Mouse (Mus musculus): ENCODE measurements around the gene Nme7.
A peak's percentile ranks its signal among the peaks of the same experiment; 100 is the strongest.

Gene Nme7

DNA sequence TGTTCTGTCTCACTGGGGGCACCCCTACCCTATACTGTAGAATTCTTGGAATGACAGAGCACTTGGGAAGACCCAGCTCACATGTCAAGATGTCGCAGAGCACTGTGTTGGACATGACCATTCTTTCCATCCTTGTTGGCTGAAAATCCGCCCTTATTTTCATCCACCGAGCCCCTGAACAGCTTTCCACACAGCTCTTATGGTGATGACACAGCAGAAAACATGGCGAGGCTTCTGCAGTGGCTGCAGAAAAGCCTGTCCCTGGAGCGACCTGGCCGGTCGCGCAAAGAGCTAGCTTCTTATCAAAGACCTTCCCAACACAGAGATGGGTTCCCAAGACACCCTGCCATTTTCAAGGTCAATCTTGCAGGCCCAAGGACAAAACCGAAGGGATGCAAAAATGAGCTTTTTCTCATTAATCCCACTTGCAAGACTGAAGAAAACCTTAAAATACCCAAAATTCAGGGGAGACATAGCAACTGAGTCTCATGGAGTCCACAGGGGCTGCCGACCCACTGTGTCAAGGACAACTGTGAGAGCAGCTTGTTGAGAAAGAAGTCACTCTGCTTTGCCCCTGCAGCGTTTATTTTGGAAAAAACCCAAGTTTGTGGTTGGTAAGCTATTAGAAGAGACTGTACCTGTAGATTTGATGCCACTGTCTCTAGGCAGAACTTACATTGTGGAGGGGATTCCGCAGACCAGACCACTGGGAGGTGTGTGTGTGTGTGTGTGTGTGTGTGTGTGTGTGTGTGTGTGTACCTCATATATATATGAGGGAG is 155.4 kb downstream of the Nme7 start:
- no peak for DNase-seq (ENCODE audit: low read depth)

DNA sequence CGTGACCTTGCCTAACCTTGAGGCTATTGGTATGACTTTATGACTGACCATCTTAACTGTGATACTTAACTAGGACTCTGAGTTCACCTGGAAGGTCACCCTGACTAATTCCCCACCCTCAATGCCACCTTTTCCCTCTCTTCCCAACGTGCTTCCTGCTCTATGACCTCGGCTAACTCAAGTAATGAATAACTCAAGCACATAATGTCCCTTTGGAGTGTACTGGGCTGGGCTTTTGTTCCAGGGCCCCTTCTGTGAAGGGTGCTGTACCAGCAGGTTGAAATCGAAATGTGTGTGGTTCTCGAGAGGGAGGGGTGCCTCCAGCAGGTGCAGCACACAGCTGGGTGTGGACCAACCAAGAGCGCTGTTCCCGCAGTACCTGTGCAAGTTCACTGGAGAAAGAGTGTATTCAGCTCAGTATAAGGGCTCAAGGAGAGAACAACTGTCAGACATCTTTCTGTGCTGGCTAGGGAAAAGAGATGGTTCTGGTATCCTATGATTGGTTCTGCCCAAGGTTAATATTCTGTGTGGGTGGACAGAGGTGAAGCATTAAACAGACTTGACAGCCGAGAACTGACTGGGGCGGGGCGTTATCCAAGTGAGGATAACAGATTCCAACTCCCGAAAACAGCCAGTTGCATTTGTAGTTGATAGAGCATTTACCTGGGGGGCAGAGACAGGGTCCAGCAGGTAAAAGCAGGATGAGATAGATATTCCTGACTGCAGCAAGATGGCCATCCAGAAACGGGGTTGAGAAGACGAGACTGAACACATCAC is 157.2 kb downstream of the Nme7 start:
- no peak for DNase-seq (ENCODE audit: low read depth)

GRCm38 (mm10) chr1:164461726-164462125 is 157.8 kb downstream of the Nme7 start:
- no peak for DNase-seq (ENCODE audit: low read depth)

DNA sequence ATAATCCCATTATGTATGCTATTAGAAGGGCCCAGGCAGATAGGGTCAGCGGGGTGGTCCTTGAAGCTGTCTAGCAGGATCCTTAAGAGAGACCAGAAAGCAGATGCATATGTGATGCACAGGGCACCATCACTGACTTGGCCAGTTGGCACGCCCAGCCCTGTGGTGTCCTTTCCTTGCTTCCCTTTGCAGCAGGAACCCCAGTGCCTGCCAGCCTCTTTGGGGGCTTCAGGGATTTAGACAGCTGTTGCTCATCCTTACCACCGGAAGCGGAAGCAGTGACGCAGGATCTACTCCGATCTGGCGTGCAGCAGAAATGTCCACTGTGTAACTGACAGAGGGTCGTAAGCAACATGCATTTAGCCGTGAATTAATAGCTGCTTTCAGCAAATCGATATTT is 163.5 kb downstream of the Nme7 start:
- no peak for DNase-seq (ENCODE audit: low read depth)

DNA sequence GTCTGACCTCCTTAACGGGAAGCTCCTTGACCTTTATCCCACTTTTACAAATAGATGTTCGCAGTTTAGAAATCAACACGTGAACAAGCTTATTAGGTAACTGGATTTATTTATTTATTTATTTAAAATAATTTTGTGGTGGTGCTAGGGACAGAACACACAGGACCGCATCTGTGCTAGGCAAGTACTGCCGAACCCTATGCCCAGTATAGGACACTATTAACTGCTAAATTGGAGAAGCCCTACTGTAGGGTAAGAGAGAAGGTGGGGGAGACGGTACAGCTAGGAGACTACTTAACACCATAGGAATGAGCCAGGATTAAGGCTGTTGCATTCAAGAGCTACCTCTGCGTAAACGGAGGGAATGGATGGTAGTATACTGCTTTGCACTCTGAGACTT is 164.4 kb downstream of the Nme7 start:
- DNase-seq (ENCODE audit: low read depth) = no peak

DNA sequence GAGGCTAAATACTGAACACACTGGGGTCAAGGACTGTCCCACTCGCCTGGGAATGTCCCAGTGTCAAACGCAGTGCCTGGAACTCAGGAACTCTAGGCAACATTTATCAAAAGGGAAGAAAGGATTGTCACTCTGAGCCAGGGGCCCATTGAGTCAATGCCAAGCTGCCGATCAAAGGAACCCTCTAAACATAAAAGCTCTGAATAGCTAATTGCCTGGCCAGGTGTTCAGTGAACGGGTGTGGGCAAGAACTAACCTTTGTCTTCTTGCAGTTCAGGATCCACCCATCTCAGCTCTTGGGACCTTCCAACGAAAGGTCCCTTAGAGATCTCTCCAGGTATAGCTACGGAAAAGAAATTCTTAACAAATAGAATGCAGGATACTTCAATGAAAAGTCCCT is 167.1 kb downstream of the Nme7 start:
- DNase-seq (ENCODE audit: low read depth) = no peak

DNA sequence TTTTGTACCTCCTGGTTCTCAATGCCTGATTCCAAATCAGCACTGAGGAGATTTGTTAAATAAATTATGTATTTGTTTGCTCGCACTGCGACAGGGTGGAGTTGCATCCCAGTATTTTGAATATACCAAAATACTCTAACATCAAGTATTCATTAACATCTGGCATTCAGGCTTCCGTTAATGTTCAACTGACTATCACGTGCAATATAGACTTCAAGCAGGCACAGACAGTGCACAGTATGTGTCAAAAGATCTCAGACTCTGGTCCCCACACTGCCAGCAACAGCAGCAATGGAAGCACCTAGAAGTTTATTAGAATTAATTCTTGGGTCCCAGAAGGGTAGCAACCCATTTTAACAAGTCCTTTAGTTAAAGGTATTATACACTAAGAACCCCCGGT is 167.7 kb downstream of the Nme7 start:
- no peak for DNase-seq (ENCODE audit: low read depth)

DNA sequence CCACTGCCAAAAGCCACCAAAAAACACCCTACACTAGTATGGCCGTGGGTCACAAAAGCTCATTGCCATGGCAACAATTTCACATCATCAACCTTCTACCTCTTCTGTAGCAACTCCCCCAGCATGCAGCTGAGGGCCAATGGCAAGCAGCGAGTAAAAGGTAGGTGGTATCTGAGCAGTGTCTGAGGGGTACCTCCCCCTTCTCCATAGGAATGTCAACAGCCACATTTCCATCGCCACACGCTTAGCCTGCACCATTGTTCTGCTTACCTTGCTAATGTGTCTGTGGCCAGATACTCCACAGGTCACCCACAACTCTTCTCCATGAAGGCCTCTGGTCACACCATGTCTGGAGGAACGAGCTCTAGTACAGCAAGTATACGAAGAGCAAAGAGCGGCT is 169.5 kb downstream of the Nme7 start:
- DNase-seq (ENCODE audit: low read depth) = no peak

DNA sequence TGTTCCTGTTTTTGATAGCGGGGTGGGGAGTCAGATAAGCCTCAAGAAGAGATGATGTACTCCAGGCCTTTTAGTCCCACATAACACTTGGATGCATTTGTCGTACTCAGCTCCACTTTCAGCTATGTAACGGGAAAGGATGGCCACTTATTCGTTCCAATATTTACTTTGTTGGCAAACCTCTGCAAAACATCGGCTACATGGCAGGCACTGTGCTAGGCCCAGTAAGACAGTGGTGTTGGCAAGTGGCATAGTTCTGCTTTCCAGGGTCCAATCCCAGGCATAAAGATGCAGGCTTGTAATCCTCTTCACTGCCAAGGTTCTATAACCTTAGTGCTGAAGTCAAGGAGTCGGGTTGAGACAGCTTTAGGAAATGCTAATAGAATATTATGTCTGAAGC is 170.4 kb downstream of the Nme7 start:
- DNase-seq (ENCODE audit: low read depth) = no peak

DNA sequence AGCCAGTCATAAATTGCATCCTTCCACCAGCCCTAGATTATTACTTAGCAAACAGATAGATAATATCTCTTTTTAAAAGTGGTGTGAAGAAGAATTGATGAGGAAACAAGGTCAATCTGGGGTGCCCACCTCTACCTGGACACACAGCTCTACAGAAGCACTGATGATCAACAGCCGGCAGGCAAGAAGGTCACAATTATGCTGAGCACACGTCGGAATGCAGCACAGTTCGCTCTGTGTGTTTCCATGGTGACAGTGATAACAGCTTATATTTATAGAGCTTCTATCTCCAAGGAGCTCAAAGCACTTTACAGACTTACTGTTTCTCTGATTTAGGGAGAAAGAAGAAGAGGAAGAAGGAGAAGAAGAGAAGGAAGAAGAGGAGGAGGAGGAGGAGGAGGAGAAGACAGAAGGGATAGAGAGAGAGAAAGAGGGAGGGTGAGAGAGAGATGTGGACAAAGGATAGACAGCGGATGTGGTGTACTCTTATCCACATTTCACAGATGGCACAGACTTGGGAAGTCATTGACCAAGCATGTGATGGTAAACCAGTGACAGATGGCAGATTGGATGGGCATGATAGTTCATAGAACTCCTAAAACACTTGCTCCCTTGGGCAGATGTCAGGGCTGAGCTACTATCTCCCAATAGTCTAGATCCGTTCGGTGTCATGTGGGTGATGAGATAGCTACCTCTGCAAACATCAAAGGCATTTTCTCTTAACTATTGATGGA is 171.0 kb downstream of the Nme7 start:
- DNase-seq (ENCODE audit: low read depth) = no peak

DNA sequence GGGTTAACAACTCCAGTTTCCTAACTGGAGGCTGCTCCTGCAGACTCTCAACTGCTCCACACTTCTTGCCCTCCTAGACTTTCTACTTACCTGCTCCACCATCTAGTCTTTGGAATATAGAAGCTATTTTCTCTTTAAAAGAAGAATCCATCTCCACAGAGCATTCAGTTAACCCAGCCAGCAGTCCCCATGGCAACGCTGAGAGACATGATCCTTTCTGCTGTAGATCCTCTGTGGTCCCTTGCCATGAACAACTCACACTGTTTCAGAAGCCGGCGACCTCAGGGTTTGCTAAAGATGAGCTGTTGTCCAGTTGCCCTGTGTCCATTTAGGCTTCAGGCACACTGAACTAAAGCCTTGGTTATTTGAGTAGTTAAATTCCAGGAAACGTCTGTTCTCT is 172.0 kb downstream of the Nme7 start:
- no peak for DNase-seq (ENCODE audit: low read depth)

DNA sequence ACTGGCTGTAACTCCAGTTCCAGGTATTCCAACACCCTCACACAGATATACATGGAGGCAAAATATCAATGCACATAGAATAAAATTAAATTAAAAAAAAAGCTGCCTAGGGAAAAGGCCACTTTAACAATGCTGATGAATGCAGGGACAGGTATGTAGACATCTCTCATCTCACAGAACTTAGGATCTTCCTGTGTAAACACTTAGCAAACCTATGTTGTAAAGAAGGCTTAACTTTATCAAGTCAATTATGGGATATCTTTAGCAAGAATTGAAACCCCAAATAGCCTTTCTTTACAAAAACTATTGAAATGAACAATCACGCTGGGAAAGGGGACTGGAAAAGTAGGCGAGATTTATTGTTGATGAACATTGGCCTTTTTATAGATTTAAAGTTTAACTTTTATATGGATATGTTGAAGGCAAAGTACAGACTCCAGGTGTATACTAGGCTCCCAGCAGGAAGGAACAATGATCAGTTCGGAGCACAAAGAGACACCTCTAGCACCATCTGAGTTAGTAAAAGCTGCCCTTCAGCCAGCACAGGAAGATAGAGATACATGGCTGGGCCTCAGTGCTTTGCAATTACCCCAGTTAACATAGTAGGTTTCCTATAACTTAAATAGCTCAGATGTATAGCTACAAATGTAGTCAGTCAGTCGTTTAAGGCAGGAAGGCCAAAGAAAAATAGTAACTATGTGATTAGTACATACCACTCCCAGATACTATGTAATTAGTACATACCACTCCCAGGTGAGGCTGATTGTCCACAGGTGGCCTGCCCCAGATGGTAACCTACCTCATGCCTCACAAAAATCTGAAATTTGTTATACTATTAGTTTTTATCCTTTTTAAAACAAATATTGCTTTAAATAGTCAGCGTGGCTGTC is 177.1 kb downstream of the Nme7 start:
- DNase-seq (ENCODE audit: low read depth) = no peak

GRCm38 (mm10) chr1:164481645-164482354 is 177.9 kb downstream of the Nme7 start:
- DNase-seq (ENCODE audit: low read depth) = peak; percentile 9

- no peak for DNase-seq (ENCODE audit: low read depth)
Measured at GRCm38 (mm10) chr1:164482833-164483232, 178.9 kb downstream of the Nme7 start.

- DNase-seq (ENCODE audit: low read depth) = no peak
Measured at GRCm38 (mm10) chr1:164483728-164484127, 179.8 kb downstream of the Nme7 start.
